Mouse (Mus musculus) heart, postnatal 36 days (tissue): ENCODE measurements around the gene Oosp3. TPM values are rescaled to one million over a fixed set of nuclear protein-coding genes. Genes with fewer than 3 reads are reported as not detected.

Experiments
- DNase-seq, 2 experiments: peaks; one replicate each; pipeline ENCODE4 v3.0.0; 2021 to 2022
- intact Hi-C: fragments of 180-260 bp; cut with DNase I; formaldehyde crosslinking; loops from one replicate; pipeline ENCODE4 v1.15.1; 2025
- total RNA-seq, 2 experiments: library from RNA; stranded (reverse); gene quantifications; 2 replicates each; pipeline ENCODE4 v1.2.3; 2021

Gene Oosp3
- not detected for total RNA-seq

DNA sequence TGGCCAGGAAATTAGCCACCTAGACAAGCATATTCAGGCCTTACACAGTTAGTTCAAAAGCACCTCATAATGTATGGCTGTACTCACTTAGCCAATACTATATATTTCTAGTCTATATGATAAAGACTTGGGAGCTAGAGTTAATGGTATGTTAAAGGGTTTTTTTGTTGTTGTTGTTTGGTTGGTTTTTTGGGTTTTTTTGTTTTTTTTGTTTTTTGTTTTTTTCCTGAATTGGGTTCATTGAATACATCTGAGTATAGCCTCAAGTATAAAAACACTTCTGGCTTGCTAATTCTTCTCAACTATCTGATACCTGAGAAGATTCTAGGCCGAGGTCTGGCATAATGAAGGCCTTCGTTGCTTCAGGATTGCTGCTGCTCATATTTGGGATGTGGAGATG, at the start of gene Oosp3:
Oosp3 (plus strand) TSS at position 301 of the 400 bp plus-strand sequence.
- intact Hi-C loops, result no loop called here

DNA sequence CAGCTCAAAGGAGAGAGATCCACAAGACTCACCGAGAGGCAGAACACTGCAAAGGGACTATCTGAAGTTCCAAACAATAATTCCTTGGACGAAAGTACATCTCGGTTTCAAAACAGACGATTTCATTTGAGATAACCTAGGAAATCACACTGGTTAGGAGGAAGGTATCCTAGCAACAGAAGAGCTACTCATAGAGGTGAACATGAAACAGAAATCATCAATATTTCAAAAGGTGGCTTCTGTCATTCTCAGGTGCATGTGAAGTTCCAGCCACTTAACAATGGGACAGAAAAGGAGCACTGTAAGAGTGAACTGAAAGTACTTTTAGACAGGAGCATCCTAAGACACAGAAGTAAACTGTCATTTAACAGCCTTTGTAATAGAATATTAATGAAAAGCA, 47.3 kb upstream of the Oosp3 start:
- intact Hi-C loops, result no loop called here
- DNase-seq, result no peak

More for the DNA sequence above, at the start of gene Oosp3:
- no peak for DNase-seq

DNA sequence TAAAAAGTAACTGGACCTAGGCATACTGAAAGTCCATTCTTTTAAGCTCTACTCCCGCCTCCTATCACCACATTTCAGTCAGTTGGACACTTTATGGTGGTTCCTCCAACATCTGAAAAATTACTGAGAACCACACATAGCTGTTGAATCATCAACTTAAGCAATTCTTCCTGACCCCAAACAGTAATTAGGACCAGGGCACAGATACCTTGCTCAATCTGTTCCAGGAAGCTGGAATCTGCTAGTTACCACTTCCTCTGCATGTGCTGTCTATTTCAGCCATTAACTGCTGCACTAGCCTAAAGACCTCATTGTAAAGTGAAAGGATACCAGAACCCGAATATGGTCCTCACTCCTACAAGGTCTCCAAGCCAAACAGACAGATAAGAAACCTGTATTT, 37.7 kb upstream of the Oosp3 start:
- no peak for DNase-seq
- intact Hi-C loops, result no loop called here

DNA sequence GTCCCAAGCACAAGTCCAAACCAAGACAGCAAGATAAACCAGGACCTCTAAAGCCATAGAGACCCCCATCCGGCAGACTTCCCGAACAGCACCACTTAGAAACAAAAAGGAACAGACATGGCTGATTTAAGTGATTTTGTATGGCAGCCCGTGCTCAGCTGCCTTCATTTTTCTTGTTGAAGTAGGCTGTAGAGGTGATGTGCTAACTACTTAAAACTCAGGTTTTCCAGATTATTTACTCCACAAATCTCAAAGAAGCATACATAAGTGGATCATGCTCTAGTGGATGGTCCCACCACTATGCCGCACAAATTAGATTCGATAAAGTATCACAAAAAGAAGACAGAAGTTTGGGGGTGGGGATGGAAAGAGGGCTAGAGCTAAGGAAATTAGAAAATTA, 36.4 kb upstream of the Oosp3 start, which contains the start of gene Oosp2:
Oosp2 (minus strand) TSS at position 101 of the 400 bp plus-strand sequence.
- intact Hi-C loops, result no loop called here
- no peak for DNase-seq

DNA sequence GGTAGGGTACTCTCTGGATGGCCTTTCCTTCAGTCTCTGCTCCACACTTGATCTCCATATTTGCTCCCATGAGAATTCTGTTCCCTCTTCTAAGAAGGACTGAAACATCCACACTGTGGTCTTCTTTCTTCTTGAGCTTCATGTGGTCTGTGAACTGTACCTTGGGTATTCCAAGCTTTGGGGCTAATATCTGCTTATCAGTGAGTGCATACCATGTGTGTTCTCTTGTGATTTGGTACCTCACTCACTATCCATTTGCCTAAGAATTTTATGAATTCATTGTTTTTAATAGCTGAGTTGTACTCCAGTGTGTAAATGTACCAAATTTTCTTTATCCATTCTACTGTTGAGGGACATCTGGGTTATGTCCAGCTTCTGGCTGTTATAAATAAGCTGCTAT, 35.3 kb upstream of the Oosp3 start:
- DNase-seq, result no peak
- intact Hi-C loops, result no loop called here

DNA sequence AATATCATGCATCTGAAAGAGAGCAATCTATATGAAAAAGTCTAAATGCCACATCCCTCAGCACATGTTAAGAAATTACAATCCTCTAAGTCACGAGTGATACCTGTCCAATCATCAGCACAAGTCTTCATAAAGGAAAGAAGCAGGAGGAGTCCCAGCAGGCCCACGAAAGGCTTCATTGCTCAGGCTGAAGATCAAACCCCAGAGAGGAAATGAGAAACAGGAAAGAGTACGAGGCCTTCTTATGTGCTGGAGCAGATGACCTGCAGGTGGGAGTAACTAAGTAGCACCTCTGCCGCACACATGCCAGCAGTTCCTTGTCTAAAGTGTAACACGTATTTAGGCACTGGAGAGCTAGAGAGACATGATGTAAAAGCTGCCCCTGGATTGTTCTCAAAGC, 6.0 kb upstream of the Oosp3 start, which contains the start of gene Oosp1:
Oosp1 (minus strand) TSS at position 312 of the 400 bp plus-strand sequence.
- DNase-seq, result no peak
- intact Hi-C loops, result no loop called here

DNA sequence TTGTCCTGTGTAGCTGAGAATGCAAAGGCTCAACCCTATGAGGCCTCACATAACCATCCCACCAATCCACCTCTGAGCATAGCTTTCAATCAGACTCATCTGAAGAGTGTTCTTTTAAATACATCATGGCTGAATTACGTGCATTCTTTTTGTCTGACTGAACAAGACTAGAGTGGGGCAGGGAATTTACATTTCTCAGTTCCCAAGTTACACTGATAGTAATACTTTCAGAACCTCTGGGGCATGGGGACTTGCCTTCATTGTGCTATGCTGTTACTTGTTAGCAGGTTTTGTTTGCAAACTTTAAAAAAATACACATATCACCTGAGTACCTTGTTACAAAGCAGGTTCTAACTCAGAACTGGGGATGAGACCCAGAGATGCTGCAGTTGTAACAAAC, 5.4 kb upstream of the Oosp3 start:
- intact Hi-C loops, result no loop called here
- no peak for DNase-seq

DNA sequence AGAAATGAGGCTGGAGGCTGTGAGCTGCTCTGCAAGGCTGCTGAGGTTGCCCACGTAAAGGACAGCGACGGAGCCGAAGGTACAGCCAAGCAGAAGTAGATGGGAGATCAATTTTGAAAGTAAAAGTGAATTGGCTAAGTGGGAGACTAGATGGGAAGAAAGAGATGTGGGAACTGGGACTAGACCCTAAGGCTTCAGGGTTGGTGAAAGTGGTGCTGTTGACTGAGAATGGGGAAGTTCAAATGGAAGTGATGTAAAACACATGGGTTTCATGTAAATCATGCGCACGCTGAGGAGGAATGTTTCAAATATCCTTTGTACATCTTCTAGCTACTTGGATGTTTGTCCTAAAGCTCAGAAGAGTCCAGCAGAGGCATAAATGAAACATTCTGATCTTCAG, 1.5 kb downstream of the Oosp3 start:
- no peak for DNase-seq
- intact Hi-C loops, result no loop called here

DNA sequence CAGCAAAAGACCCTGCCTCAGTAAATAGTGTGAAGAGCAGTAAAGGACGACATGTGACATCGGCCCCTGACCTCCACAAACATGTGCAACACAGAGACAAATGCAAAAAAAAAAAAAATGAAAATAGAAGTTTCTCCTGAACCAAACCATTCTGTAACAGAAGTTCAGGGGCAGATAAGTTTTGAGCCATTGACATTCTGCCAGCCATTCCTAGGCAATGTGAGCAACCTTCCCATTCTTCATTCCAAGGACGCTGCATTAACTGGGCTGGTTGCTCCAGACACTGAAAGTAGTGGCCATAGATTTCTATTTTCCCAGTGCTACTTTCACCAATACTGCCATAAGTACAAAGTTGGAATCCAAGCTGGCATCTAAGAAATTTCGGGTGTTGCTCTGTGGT, 15.6 kb downstream of the Oosp3 start:
- no peak for DNase-seq
- intact Hi-C loops, result no loop called here

DNA sequence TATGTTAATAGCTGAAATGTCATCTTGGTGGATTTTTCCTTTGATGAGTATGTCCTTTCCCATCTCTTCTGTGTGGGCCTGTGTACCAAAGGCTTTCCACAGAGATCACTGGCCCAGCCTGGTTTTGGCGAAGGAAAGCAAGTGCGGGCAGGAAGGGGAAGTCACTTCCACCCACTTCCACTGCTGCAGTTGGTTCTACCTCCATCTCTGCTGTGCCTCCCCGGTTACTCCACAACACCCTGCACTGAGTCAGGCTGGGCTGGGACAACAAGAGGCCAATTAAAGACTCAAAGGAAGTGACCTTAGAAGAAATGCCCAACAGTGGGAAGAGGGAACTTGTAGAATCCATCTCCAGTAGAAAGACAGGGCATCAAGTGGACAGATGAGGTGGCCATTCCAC, 23.2 kb downstream of the Oosp3 start:
- DNase-seq, result no peak
- intact Hi-C loops, result no loop called here

DNA sequence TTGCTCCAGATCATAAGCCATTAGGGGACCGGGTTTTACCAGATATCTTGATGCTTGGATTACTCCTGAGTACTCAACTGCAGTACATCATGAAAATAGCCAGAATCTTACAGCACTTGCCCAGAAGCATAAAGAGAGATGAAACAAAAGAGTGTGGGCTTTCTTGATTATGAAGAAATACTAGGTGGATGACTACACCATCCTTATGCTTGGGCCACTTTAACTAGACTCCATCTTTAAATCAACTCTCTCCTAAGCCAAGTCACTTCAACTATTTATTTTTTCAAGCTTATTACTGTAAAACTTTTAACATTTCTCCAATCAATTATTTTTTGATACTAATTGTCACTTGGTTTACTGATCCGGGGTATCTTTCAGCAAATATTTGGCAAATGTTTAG, 27.0 kb downstream of the Oosp3 start:
- DNase-seq, result no peak
- intact Hi-C loops, result no loop called here

DNA sequence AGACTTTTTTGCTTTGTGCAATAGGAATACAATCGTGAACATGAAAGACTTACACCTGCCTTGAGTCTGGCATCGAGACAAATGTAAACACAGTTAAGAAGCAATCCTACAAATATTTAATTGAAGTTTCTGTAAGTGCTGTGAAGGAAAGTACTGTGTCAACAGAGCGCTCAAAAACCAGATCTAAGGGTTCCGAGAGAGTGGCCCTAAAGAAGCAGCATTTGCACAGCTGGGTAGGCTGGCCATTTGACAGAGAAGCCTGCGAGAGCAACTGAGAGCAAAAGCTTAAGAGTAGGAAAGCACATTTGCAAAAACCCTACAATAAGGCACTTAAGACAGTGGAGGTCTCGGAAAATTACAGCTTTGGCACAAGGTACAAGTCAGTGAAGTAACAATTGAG, 27.4 kb downstream of the Oosp3 start:
- no peak for DNase-seq
- intact Hi-C loops, result no loop called here

DNA sequence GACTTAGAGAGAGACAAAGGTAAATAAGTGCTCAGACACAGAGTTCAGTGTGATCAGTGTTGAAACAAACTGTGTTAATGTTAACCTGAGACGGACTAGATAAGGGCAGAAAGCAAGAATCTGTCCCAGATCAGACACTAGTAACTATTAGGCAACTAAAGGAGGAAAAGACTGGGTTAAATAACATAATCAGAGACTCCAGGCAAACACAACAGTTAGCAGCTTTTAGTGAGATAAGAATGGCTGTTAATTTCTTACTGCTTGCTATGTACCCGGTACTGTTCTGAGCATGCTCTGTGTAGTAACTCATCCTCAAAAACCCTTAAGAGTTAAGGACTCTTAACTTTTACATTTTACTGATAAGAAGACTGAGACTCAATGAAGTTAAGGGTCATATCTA, 29.1 kb downstream of the Oosp3 start:
- DNase-seq, result no peak
- intact Hi-C loops, result no loop called here

DNA sequence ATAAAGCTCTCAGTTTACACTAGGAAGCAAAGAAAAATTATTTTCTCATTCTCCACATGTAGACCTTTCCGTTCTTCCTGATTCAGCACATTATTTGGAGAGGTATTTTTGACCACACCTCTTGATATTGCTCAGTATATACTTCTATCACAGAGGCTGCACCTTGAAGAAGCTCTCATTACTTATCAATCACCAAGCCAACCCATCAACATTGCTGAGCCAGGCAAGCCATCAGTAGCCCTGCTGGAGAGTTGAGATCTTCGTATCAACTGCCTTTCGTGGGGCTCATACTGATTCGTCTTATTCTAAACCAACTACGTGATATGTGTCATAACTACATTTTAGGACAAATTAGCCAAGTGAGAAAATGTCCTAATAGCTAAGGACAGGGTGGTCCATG, 30.4 kb downstream of the Oosp3 start:
- no peak for DNase-seq
- intact Hi-C loops, result no loop called here

DNA sequence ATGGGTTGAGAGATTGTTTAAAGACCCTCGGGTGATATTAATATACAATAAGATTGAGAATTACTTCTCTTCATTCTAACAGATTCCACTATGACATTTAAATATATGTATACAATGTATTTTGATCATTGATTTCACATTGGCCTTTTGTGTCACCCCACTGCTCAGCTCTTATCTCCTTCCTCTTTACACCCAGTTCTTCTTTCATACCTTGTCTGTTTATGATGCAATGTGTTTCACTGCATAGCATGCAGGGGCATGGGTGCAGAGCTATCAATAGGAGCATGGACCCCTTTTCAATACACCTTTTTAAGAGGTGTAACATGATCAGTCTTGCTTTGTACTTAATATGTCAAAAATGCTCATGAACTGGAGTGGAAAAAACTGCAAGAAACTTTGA, 33.4 kb downstream of the Oosp3 start:
- no peak for DNase-seq
- intact Hi-C loops, result no loop called here

DNA sequence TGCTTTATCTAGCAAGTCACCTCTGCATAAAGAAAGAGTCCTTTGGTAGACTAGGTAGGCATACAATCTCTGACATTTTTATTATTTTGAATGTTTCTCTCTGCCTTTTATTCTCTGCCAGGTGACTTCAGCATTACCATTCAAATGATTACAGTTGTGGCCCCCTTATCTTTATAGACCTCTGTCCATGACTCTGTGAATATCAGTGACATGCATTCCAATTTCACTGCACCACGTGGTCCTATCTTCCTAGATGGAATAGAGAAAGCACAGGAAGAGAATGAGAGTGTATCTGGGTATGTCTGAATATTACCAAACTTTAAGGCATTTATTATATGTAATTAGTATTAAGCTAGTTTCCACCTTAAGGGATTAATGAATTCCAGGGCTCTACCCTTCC, 39.6 kb downstream of the Oosp3 start:
- intact Hi-C loops, result no loop called here
- DNase-seq, result no peak

DNA sequence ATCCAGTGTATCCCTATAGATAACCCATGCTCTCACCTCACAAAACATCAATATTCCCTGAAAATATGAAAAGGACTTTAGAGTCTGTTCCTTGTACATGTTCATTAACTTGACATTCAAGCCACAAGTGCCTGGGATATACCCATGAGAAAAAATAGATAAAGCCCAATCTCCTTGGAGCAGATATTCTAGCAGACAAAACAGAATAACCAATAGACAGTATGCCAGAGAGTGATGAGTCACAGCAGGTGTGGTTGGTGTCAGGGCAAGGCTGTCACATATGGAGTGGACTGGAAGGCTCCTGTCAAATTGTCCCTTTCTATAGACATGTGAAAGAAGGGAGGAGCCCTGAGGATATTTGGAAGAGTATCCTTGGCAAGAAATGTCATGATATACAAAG, 48.8 kb downstream of the Oosp3 start:
- no peak for DNase-seq
- intact Hi-C loops, result no loop called here

DNA sequence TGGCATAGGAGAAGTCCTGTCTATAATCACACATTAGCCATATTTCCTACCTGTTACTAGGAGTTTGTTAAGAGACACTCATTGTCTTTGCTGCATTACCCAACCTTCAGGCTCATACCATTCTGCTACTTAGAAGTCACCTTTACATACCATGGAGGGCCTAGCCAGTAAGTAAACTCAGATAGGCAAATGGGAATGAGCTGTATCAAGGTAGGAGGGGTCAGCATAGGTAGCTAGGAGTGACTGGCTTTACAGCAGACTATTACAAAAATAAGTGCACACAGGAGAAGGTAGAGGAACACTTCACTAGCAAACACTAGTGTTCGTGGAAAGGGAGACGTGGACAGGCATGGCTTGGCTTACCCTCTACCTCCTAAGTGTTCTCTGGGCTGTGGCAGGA, 50.4 kb downstream of the Oosp3 start, which contains the start of gene Gif:
Gif (plus strand) TSS at position 257 of the 400 bp plus-strand sequence.
- DNase-seq, result no peak
- intact Hi-C loops, result no loop called here

Other genes with a start within 250 kb of the Oosp3 start
- gene Ms4a6c, start 227.7 kb upstream of the Oosp3 start, total RNA-seq, result 10 to 100 TPM in 1 of 2 experiments, 1 to 10 TPM in 1; 6.3 to 15.1 TPM
- gene Gm8369, start 211.1 kb upstream of the Oosp3 start, total RNA-seq, result 1 to 10 TPM in 1 of 2 experiments, not detected in 1; 1.1 TPM
- 1 to 10 TPM; 4.4 to 9.1 TPM for gene Ms4a6b, start 180.5 kb upstream of the Oosp3 start, total RNA-seq
- gene Ms4a4d, start 160.3 kb upstream of the Oosp3 start, total RNA-seq, result 1 to 10 TPM; 8.0 to 9.5 TPM
- 1 to 10 TPM; 1.8 to 5.7 TPM for gene Ms4a6d, start 92.2 kb upstream of the Oosp3 start, total RNA-seq
- not detected for gene Ms4a2, start 73.3 kb upstream of the Oosp3 start, total RNA-seq
- not detected for gene Ms4a3, start 56.2 kb upstream of the Oosp3 start, total RNA-seq
- gene Oosp2, start 36.5 kb upstream of the Oosp3 start, total RNA-seq, result not detected
- gene Oosp1, start 5.9 kb upstream of the Oosp3 start, total RNA-seq, result not detected
- not detected for gene Gif, start 50.5 kb downstream of the Oosp3 start, total RNA-seq
- gene Mrpl16, start 73.3 kb downstream of the Oosp3 start, total RNA-seq, result 100 to 1,000 TPM; 102 to 104 TPM
- 1 to 10 TPM; 4.5 to 5.7 TPM for gene Stx3, start 122.3 kb downstream of the Oosp3 start, total RNA-seq
- gene Olfr1417, start 142.2 kb downstream of the Oosp3 start, total RNA-seq, result not detected
- not detected for gene Olfr1418, start 164.0 kb downstream of the Oosp3 start, total RNA-seq
- not detected for gene Olfr1419, start 178.1 kb downstream of the Oosp3 start, total RNA-seq
- gene Olfr1420, start 189.5 kb downstream of the Oosp3 start, total RNA-seq, result not detected
- gene Patl1, start 215.3 kb downstream of the Oosp3 start, total RNA-seq, result 10 to 100 TPM; 26.3 to 27.3 TPM